Mouse (Mus musculus): Measurements from ENCODE around the gene Lrrc52.

- TF ChIP-seq POLR2A (IDR thresholded peaks at IDR 0.05; ENCODE audit: extremely low read depth, insufficient read depth, low read length) (no peak), CTCF (IDR thresholded peaks at IDR 0.05; ENCODE audit: low read depth, low read length) (no peak)
Measured at GRCm38 (mm10) chr1:167497991-167498390, 31.4 kb upstream of the Lrrc52 start.
